Mouse (Mus musculus) small intestine, adult 2 months (tissue): ENCODE measurements at regions not wholly inside any gene's neighbourhood (a gene's known extent, or its start where the extent isn't known, plus 50 kb on each side); places are given as distances from the start of the nearest gene placed in this dataset.

Source experiments
- CTCF ChIP-seq: fragments of 200-500 bp; IDR thresholded peaks from 2 replicates; pipeline ENCODE4 v1.5.1; 2012; ENCODE audit warnings: low read depth, mild to moderate bottlenecking, control low read depth, inconsistent platforms, low read length, moderate library complexity, mixed read lengths; ENCODE audit not compliant: insufficient replicate concordance, insufficient read length; ENCODE audit errors: extremely low read depth
- POLR2A ChIP-seq: fragments of 200-500 bp; IDR thresholded peaks from 2 replicates; pipeline ENCODE4 v1.6.1; 2012; ENCODE audit warnings: low read depth, mild to moderate bottlenecking, control low read depth, inconsistent platforms, low read length, moderate library complexity

DNA sequence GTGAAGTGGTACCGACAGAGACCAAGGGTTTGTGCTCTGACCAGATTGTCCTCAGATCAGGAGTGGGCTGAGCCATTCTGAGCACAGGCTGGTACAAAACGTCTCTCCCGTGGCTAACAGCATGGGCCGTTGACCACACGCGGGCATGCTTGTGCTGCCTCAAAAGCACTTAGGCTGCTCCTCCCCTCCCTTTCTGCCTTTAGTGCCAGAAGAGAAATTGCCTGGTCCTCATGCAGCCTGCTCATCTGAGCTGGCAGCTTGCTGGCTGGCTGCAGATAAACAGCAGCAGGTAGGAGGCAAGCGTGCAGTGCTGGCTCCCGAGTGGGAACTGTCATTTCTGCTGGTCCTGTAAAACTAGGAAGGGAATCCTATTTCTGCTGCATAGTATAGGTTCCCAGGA, 267.1 kb downstream of the Gadd45g start:
- no peak for TF ChIP-seq CTCF
- no peak for TF ChIP-seq POLR2A
